ENCODE assay signal across 7 mouse cellular contexts in the genomic region with DNA sequence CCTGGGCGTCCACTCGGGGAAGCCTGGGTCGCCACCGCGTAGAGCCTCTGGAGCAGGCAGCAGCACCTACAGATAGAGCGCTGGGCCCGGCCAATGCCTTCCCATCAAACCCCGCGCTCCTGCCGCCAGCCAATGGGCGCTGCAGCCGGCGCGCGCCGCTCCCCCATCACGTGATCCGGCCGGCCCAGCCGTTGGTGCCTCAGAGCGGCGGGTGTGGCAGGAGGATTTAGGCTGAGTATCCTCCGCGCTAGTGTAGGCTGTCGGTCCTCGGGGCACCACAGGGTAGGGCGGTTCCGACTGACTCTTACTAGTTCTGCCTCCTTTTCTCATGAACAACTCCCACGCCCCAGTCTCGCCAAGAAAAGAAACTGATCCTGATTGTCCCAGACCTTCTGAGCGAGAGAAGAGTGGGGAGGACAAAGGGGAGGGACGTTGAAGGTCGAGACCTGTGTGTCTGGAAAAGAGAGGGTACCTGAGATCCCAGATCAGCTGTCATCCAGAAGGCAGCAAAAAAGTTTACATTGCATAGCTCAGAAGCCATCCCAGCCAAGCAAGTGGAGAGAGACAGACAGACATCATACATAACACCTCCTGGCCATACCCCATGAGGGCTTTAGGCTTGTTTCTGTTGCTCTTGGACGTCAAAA. TPM values are rescaled to one million over a fixed set of nuclear protein-coding genes. Genes with fewer than 3 reads are reported as not detected.
A peak's percentile ranks its signal among the peaks of the same experiment; 100 is the strongest.
DNase-seq lines count a peak whose midpoint lies in the region; ATAC-seq and TF ChIP-seq lines count a peak whose summit lies in the region.

A gene (minus strand): TSS at position 593 of the 647 bp plus-strand sequence.

- ATAC-seq in intestine, postnatal 0 days = peak; percentile 99
- ATAC-seq in midbrain, embryonic 13.5 days = peak; percentile 99

- peak within 1 kb of the TSS; percentile 92 for H3K9ac ChIP-seq in intestine, postnatal 0 days (ENCODE audit: low read depth, low read length)
- H3K9ac ChIP-seq in midbrain, embryonic 13.5 days (replicated peaks) = peak within 1 kb of the TSS; percentile 91

- peak within 1 kb of the TSS; percentile 89 for H3K4me3 ChIP-seq in intestine, postnatal 0 days (ENCODE audit: low read depth, low read length)
- peak within 1 kb of the TSS; percentile 98 for H3K4me3 ChIP-seq in limb, embryonic 10.5 days
- H3K4me3 ChIP-seq in midbrain, embryonic 13.5 days (replicated peaks) = peak within 1 kb of the TSS; percentile 89

- under 1% methylated on average over 34 of the region's 34 CpGs for WGBS in intestine, postnatal 0 days
- WGBS in limb, embryonic 10.5 days = under 1% methylated on average over 34 of the region's 34 CpGs
- under 1% methylated on average over 34 of the region's 34 CpGs for WGBS in midbrain, embryonic 13.5 days

- peak within 1 kb of the TSS; percentile 90 for H3K4me2 ChIP-seq in intestine, postnatal 0 days (replicated peaks; ENCODE audit: low read depth)
- H3K4me2 ChIP-seq in midbrain, embryonic 13.5 days (replicated peaks) = peak within 1 kb of the TSS; percentile 72

- H3K9me3 ChIP-seq in intestine, postnatal 0 days (ENCODE audit: control insufficient read depth) = no peaks in the 10 kb centered on the region
- no peaks in the 10 kb centered on the region for H3K9me3 ChIP-seq in limb, embryonic 10.5 days (replicated peaks)
- H3K9me3 ChIP-seq in midbrain, embryonic 13.5 days = no peaks in the 10 kb centered on the region

- DNase-seq in adrenal gland, adult 8-10 months = peak; percentile 89
- DNase-seq in embryo, embryonic 9.5 days (ENCODE audit: extremely low spot score) = peak; percentile 91
- DNase-seq in gastrocnemius, postnatal 4 days (ENCODE audit: low spot score in 2 of 2) = peak; percentile 89 to 94
- peak; percentile 96 for DNase-seq in limb, embryonic 10.5 days (ENCODE audit: low spot score)
- peak; percentile 91 for DNase-seq in spleen, adult 12 weeks (ENCODE audit: low spot score)

- TF ChIP-seq CTCF in intestine, postnatal 0 days (IDR thresholded peaks at IDR 0.05; ENCODE audit: low read depth) = no peak

- no peaks in the 10 kb centered on the region for H3K27me3 ChIP-seq in intestine, postnatal 0 days (replicated peaks; ENCODE audit: control insufficient read depth, insufficient read depth, low read length)
- H3K27me3 ChIP-seq in limb, embryonic 10.5 days (ENCODE audit: low read depth, poor library complexity, severe bottlenecking) = no peaks in the 10 kb centered on the region
- no peaks in the 10 kb centered on the region for H3K27me3 ChIP-seq in midbrain, embryonic 13.5 days

- no peaks in the 10 kb centered on the region for H3K4me1 ChIP-seq in intestine, postnatal 0 days (replicated peaks; ENCODE audit: control insufficient read depth, insufficient read depth, low read length)
- peaks cover 17% of the 10 kb centered on the region for H3K4me1 ChIP-seq in limb, embryonic 10.5 days
- peaks cover 17% of the 10 kb centered on the region for H3K4me1 ChIP-seq in midbrain, embryonic 13.5 days (replicated peaks)

- no peaks in the 10 kb centered on the region for H3K36me3 ChIP-seq in intestine, postnatal 0 days (ENCODE audit: control insufficient read depth, insufficient read depth)
- no peaks in the 10 kb centered on the region for H3K36me3 ChIP-seq in limb, embryonic 10.5 days
- no peaks in the 10 kb centered on the region for H3K36me3 ChIP-seq in midbrain, embryonic 13.5 days

- peak within 1 kb of the TSS; percentile 82 for H3K27ac ChIP-seq in intestine, postnatal 0 days (ENCODE audit: low read depth, low read length)
- peak within 1 kb of the TSS; percentile 94 for H3K27ac ChIP-seq in limb, embryonic 10.5 days
- peak within 1 kb of the TSS; percentile 83 for H3K27ac ChIP-seq in midbrain, embryonic 13.5 days

RNA-seq across cellular contexts. Expression of the gene that starts here (rescaled TPM):
- 10 to 100 TPM; 14.7 to 18.8 (median 17.2) TPM for total RNA-seq in adrenal gland, adult 8-10 months (2022)
- 10 to 100 TPM; 50.7 to 58.1 TPM for total RNA-seq in gastrocnemius, postnatal 4 days (2021)
- 11.7 and 13.4 TPM in 2 replicates for polyA plus RNA-seq in intestine, postnatal 0 days (2015; fragmentation: Nextera tagmentation; extraction: Ambion mirVana)
- polyA plus RNA-seq in limb, embryonic 10.5 days (2016; fragmentation: Nextera tagmentation; extraction: Ambion mirVana) = 26.5 and 35.1 TPM in 2 replicates
- polyA plus RNA-seq in midbrain, embryonic 13.5 days (2015; fragmentation: Nextera tagmentation; extraction: Ambion mirVana) = 51.2 and 63.7 TPM in 2 replicates

Comparison
In these comparisons a context has a peak if more than half of its experiments do, and no peak if none do; other contexts are left out.
1. Peak in every context shown above with its lines: DNase-seq, ATAC-seq, H3K4me3 ChIP-seq and H3K27ac ChIP-seq.